Mouse (Mus musculus) embryonic facial prominence, embryonic 14.5 days (tissue): ENCODE data around the gene Ptk7. TPM values are rescaled to one million over a fixed set of nuclear protein-coding genes. Genes with fewer than 3 reads are reported as not detected.

Experiments used
- ATAC-seq: fragments of 200-750 bp; cut with Nextera tagmentation; 2 replicates; pipeline ENCODE4 v1.8.0; 2017; ENCODE audit warnings: low read depth, moderate number of reproducible peaks, moderate TSS enrichment
- DNase-seq: peaks from one replicate; pipeline ENCODE4 v3.0.0-alpha.2; 2015; ENCODE audit warnings: low spot score
- H3K27ac ChIP-seq: fragments of 300-500 bp; sonication (generic); replicated peaks from 2 replicates; pipeline ENCODE4 v1.5.1; 2014; ENCODE audit warnings: low read depth, mild to moderate bottlenecking, low read length, moderate library complexity
- H3K27me3 ChIP-seq: fragments of 300-500 bp; sonication (generic); replicated peaks from 2 replicates; pipeline ENCODE4 v1.6.1; 2014; ENCODE audit warnings: low read length; ENCODE audit not compliant: control insufficient read depth, insufficient read depth
- H3K36me3 ChIP-seq: fragments of 300-500 bp; sonication (generic); 2 replicates; pipeline ENCODE4 v1.6.1; 2014; ENCODE audit warnings: low read length, mixed read lengths; ENCODE audit not compliant: control insufficient read depth, insufficient read depth
- H3K4me1 ChIP-seq: fragments of 300-500 bp; sonication (generic); 2 replicates; pipeline ENCODE4 v1.6.1; 2014; ENCODE audit warnings: antibody characterized with exemption, low read length; ENCODE audit not compliant: control insufficient read depth, insufficient read depth
- H3K4me2 ChIP-seq: fragments of 300-500 bp; sonication (generic); 2 replicates; pipeline ENCODE4 v1.6.1; 2014; ENCODE audit warnings: low read depth, mild to moderate bottlenecking, low read length, moderate library complexity, mixed read lengths
- H3K4me3 ChIP-seq: fragments of 300-500 bp; sonication (generic); 2 replicates; pipeline ENCODE4 v1.5.1; 2014; ENCODE audit warnings: low read depth, mild to moderate bottlenecking, low read length
- H3K9ac ChIP-seq: fragments of 300-500 bp; sonication (generic); 2 replicates; pipeline ENCODE4 v1.6.1; 2014; ENCODE audit warnings: low read depth, mild to moderate bottlenecking, low read length, moderate library complexity, mixed read lengths
- H3K9me3 ChIP-seq: fragments of 300-500 bp; sonication (generic); 2 replicates; pipeline ENCODE4 v1.6.1; 2016; ENCODE audit warnings: low read length; ENCODE audit not compliant: control insufficient read depth
- WGBS: fragments of 180-500 bp; shearing (Covaris S2); extraction: QIAGEN DNeasy Blood & Tissue Kit; methylation state at CpG from one replicate; pipeline ENCODE4 v1.1.7; 2014; 5-methylcytosine and 5-hydroxymethylcytosine counted together
- polyA plus RNA-seq: library from polyadenylated mRNA; unstranded; fragments of >200 nt; fragmentation: Nextera tagmentation; extraction: Ambion mirVana; gene quantifications from 2 replicates; pipeline ENCODE4 v1.2.1, GENCODE M21; 2014

The Ptk7 gene
- polyA plus RNA-seq = 68.0 and 90.7 TPM in 2 replicates

- peaks cover 10% of the 10 kb centered on the region; the same call in 1 of the 2 replicates for H3K36me3 ChIP-seq
- H3K9ac ChIP-seq = peak within 1 kb of the TSS; percentile 98
- peak; percentile 77 for ATAC-seq
- H3K4me1 ChIP-seq = peaks cover 52% of the 10 kb centered on the region
- peak within 1 kb of the TSS; percentile 77 for H3K4me2 ChIP-seq
- WGBS = under 1% methylated on average over 50 of the region's 90 CpGs
- peak within 1 kb of the TSS; percentile 96 for H3K27ac ChIP-seq
- no peaks in the 10 kb centered on the region for H3K9me3 ChIP-seq
- peak within 1 kb of the TSS; percentile 99 for H3K4me3 ChIP-seq
- H3K27me3 ChIP-seq = no peaks in the 10 kb centered on the region
- peak; percentile 94 for DNase-seq
Measured at GRCm38 (mm10) chr17:46628791-46629684, at the start of gene Ptk7. Gene Ptk7 (minus strand): TSS chr17:46629504.

- DNase-seq (peak; percentile 51), ATAC-seq (no peak)
- H3K27ac ChIP-seq = 0 out of 2 replicates have a peak overlapping the region, but pooled peaks have one; percentile 16
- H3K4me1 ChIP-seq = peaks cover 23% of the 10 kb centered on the region
- H3K27me3 ChIP-seq = no peaks in the 10 kb centered on the region
- H3K4me2 ChIP-seq = peak overlapping the region; percentile 88
- no peaks in the 10 kb centered on the region for H3K9me3 ChIP-seq
- peak overlapping the region; percentile 78 for H3K9ac ChIP-seq
- peak overlapping the region; percentile 82 for H3K4me3 ChIP-seq
- H3K36me3 ChIP-seq = peaks cover 53% of the 10 kb centered on the region
- WGBS = 31% methylated on average over 9 of the region's 9 CpGs
Measured at GRCm38 (mm10) chr17:46678911-46679310, 49.6 kb upstream of the Ptk7 start.

DNA sequence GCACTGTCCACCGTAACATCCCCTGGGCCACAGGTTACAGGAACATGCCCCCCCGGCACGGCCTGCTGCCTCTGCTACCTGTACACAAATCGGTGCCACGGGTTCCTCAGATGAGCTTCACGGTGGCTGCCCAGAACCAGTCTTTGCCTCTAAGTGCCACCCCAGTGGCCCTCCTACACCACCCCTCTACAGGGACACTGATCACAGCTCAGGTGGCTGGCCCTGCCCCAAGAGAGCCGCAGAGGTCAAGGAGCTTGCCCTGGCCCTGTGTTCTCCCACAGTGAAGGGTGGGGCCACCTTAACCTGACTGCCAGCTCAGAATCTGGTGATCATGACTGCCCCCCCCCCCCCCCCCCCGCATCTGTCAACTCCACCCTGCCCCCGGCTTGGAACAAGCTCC, 49.1 kb upstream of the Ptk7 start, which contains the start of gene Mea1:
Gene Mea1, plus strand, starts transcription at position 378 of the 400 bp plus-strand sequence.
- Histone ChIP-seq H3K4me3 (peak within 1 kb of the TSS; percentile 82), H3K9me3 (no peaks in the 10 kb centered on the region), H3K4me2 (peak within 1 kb of the TSS; percentile 88), H3K27me3 (no peaks in the 10 kb centered on the region), H3K27ac (peak within 1 kb of the TSS; percentile 87), H3K36me3 (peaks cover 49% of the 10 kb centered on the region), H3K9ac (peak within 1 kb of the TSS; percentile 78), H3K4me1 (peaks cover 24% of the 10 kb centered on the region)
- no peak for ATAC-seq
- 92% methylated on average over 7 of the region's 9 CpGs for WGBS
- no peak for DNase-seq

DNA sequence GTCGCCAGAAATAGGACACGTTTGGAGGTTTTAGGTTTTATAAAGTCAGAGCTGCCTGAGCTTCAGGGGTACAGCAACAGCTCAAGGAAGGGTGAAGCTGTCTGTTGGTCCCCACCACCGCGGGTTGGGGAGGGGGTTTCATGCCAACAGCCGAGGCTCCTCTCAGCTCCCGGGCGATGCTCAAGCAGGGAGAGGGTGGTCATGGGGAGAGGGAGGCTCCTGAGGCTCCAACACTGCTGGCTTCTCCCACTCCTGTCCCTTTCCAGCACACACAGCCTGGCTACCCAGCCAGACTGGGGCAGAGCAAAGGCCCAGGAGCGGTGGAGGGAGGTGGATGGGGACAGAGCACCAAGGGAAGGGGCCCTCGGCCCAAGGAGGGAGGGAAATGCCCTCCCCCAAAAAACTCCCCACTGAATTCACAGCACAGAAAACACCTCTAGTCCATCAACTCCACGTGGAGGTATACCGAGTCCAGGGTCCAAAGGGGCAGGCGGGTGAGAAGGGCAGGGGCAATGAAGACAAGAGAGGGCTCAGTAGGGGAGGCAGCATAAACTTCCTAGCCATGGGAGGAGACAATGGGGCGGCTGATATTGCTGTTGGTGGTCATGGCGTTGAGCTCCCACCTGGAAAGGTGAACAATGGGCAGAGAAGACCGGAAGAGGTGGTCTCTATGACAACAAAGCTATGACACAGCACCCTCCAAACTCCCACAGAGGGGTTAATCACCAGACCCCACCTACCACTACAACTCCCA, 45.4 kb upstream of the Ptk7 start:
- Histone ChIP-seq H3K4me3 (peak overlapping the region; percentile 75), H3K9ac (peak overlapping the region; percentile 78), H3K4me1 (peaks cover 21% of the 10 kb centered on the region), H3K36me3 (peaks cover 56% of the 10 kb centered on the region), H3K27me3 (no peaks in the 10 kb centered on the region), H3K4me2 (peak overlapping the region; percentile 85), H3K27ac (peak overlapping the region; percentile 90), H3K9me3 (no peaks in the 10 kb centered on the region)
- ATAC-seq (peak; percentile 31; the same call in 1 of the 2 replicates), DNase-seq (no peak)
- 19% methylated on average over 13 of the region's 15 CpGs for WGBS

GRCm38 (mm10) chr17:46673850-46674529, 44.7 kb upstream of the Ptk7 start, which contains the start of gene Rrp36:
Gene Rrp36 (minus strand): TSS chr17:46674352.
- no peaks in the 10 kb centered on the region for H3K9me3 ChIP-seq
- H3K4me3 ChIP-seq = peak within 1 kb of the TSS; percentile 75
- ATAC-seq (peak; percentile 96), DNase-seq (peak; percentile 98)
- peak within 1 kb of the TSS; percentile 78 for H3K9ac ChIP-seq
- no peaks in the 10 kb centered on the region for H3K27me3 ChIP-seq
- H3K4me2 ChIP-seq = peak within 1 kb of the TSS; percentile 85
- peaks cover 14% of the 10 kb centered on the region for H3K4me1 ChIP-seq
- WGBS = 1% methylated on average over 43 of the region's 43 CpGs
- peak within 1 kb of the TSS; percentile 90 for H3K27ac ChIP-seq
- H3K36me3 ChIP-seq = peaks cover 64% of the 10 kb centered on the region

DNA sequence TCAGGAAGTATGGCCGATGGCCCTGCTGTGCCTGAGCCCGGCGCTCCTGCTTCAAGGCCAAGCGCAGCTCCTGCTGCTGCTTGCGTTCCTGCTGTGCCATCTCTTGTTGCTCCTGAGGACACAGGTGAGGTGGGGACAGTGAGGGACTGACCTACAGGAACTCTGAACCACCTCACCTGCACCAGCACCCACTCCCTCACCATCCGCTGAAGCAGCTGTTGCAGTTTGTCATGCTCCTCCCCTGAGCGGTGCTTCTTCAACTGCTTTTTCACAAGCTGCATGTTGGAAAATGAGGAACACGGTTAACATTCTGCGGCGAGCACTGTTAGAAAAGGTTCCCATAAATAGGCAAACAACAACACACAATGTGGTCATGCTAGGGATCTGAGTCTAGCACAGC, 40.6 kb upstream of the Ptk7 start:
- DNase-seq = no peak
- Histone ChIP-seq H3K36me3 (peaks cover 59% of the 10 kb centered on the region), H3K9me3 (no peaks in the 10 kb centered on the region), H3K4me1 (peaks cover 12% of the 10 kb centered on the region; the same call in 1 of the 2 replicates), H3K27ac (no peak overlapping the region), H3K4me3 (no peak overlapping the region), H3K4me2 (no peak overlapping the region), H3K9ac (no peak overlapping the region), H3K27me3 (no peaks in the 10 kb centered on the region)
- WGBS = 93% methylated on average over 10 of the region's 10 CpGs
- ATAC-seq = no peak

DNA sequence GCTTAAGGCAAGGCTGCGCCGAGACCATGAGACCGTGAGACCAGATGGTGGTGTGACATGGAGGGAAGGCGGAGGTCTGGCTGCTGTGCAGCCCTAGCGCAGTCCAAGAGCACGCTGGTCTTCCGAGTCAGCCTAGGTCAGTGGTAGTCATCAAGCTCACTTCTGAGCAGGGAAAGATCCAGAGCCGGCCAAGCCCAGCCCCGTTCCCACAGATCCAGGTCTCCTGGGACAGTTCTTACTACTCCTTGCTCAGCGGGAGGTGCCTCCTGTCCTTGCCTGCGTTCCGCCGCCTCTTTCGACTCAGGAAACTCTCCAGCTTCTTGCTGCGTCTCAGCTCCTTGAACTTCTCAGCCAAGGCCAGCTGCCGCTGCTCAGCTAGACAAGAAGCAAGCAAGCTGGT, 38.4 kb upstream of the Ptk7 start:
- Histone ChIP-seq H3K27me3 (no peaks in the 10 kb centered on the region), H3K4me1 (no peaks in the 10 kb centered on the region), H3K9ac (no peak overlapping the region), H3K4me2 (no peak overlapping the region), H3K4me3 (no peak overlapping the region), H3K27ac (no peak overlapping the region), H3K9me3 (no peaks in the 10 kb centered on the region), H3K36me3 (peaks cover 76% of the 10 kb centered on the region)
- DNase-seq = no peak
- 89% methylated on average over 16 of the region's 16 CpGs for WGBS
- ATAC-seq = 0 out of 2 replicates have a peak, but pooled peaks have one; percentile 3

GRCm38 (mm10) chr17:46662730-46663129, 33.4 kb upstream of the Ptk7 start:
- no peak for ATAC-seq

More at GRCm38 (mm10) chr17:46662730-46663129, 33.4 kb upstream of the Ptk7 start:
- Histone ChIP-seq H3K4me1 (no peaks in the 10 kb centered on the region), H3K27me3 (no peaks in the 10 kb centered on the region), H3K4me3 (no peak overlapping the region), H3K9ac (no peak overlapping the region), H3K9me3 (no peaks in the 10 kb centered on the region), H3K36me3 (peaks cover 92% of the 10 kb centered on the region), H3K27ac (no peak overlapping the region), H3K4me2 (no peak overlapping the region)
- WGBS = 92% methylated on average over 5 of the region's 5 CpGs
- no peak for DNase-seq
